28 mouse cellular contexts compared by ENCODE assay signal in the genomic region with DNA sequence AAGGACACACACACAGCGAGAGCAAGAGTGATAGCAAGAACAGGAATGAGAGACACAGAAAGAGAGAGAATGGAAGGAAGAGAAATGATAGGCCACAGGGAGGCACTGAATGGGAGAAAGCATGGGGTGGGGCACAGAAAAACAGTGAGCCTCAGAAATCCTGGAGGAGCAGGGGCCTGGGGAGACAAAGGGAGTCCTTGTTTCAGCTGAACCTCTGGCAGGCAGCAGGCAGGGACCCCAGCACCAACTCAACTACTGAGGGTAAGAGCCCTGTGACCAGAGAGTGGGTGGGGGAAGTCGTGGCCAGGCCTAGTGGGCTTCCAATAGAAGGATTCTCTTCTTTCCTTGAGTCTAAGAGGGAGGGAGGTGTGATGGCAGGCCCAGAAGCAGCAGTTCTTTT. TPM values are rescaled to one million over a fixed set of nuclear protein-coding genes. Genes with fewer than 3 reads are reported as not detected.
DNase-seq lines count a peak whose midpoint lies in the region; ATAC-seq and TF ChIP-seq lines count a peak whose summit lies in the region.
"Had no signal": no experiment of that assay in that cellular context is flagged by ENCODE, and none has a peak within 500 bp of the region (broad histone marks: within the 10 kb centered on the region; RNA-seq: fewer than 3 reads in every experiment).

No protein-coding gene starts in this region.

- no peak overlapping the region for H3K4me3 ChIP-seq in embryonic facial prominence, embryonic 14.5 days (ENCODE audit: low read depth, low read length)
- no peak overlapping the region for H3K4me3 ChIP-seq in embryonic facial prominence, embryonic 10.5 days
- H3K4me3 ChIP-seq in hindbrain, embryonic 12.5 days: no peak overlapping the region
- H3K4me3 ChIP-seq in hindbrain, postnatal 0 days (ENCODE audit: low read length): no peak overlapping the region
- no peak overlapping the region for H3K4me3 ChIP-seq in midbrain, embryonic 11.5 days (ENCODE audit: low read depth, low read length)
- no peak overlapping the region for H3K4me3 ChIP-seq in midbrain, embryonic 15.5 days
- H3K4me3 ChIP-seq in limb, embryonic 10.5 days: no peak overlapping the region
- H3K4me3 ChIP-seq: embryonic facial prominence, embryonic 15.5 days; heart, embryonic 12.5 days; midbrain, embryonic 12.5 days had no signal

- WGBS in embryonic facial prominence, embryonic 14.5 days: 49% methylated on average over 2 of the region's 2 CpGs
- WGBS in embryonic facial prominence, embryonic 10.5 days: 44% methylated on average over 2 of the region's 2 CpGs
- WGBS in hindbrain, embryonic 12.5 days: 57% methylated on average over 2 of the region's 2 CpGs
- WGBS in hindbrain, postnatal 0 days: 58% methylated on average over 2 of the region's 2 CpGs
- WGBS in midbrain, embryonic 11.5 days: 48% methylated on average over 2 of the region's 2 CpGs
- WGBS in midbrain, embryonic 15.5 days: 67% methylated on average over 2 of the region's 2 CpGs
- 77% methylated on average over 2 of the region's 2 CpGs for WGBS in limb, embryonic 10.5 days

- 0 out of 2 replicates have a peak, but pooled peaks have one; percentile 50 for ATAC-seq in embryonic facial prominence, embryonic 14.5 days (ENCODE audit: low read depth)
- no peak for ATAC-seq in hindbrain, embryonic 12.5 days (ENCODE audit: low FRiP score)
- no peak for ATAC-seq in hindbrain, postnatal 0 days
- no peak for ATAC-seq in midbrain, embryonic 11.5 days (ENCODE audit: low FRiP score)
- ATAC-seq in midbrain, embryonic 15.5 days (replicated peaks): no peak
- ATAC-seq: forebrain, embryonic 14.5 days; intestine, postnatal 0 days had no signal

- peak; percentile 41 for DNase-seq in embryonic facial prominence, embryonic 14.5 days (ENCODE audit: low spot score)
- DNase-seq in embryonic facial prominence, embryonic 10.5 days (ENCODE audit: low spot score): no peak
- DNase-seq in hindbrain, postnatal 0 days (ENCODE audit: low spot score): no peak
- no peak for DNase-seq in midbrain, embryonic 11.5 days (ENCODE audit: low spot score, missing footprints)
- no peak for DNase-seq in limb, embryonic 10.5 days (ENCODE audit: low spot score)
- no peak for DNase-seq in Muller cell, postnatal 12 days (ENCODE audit: inconsistent ontology term)
- DNase-seq: adrenal gland, postnatal 10 days; cerebellum, adult 11-12 months; cerebellum, postnatal 10 days; gastrocnemius, postnatal 14 days; kidney, adult 9 months; kidney, postnatal 10 days; layer of hippocampus, postnatal 36 days; left cerebral cortex, postnatal 4 days; liver; lung, adult 2 months; lung, postnatal 10 days; thymus, adult 2 months; thymus, postnatal 4 days had no signal

- no peak for TF ChIP-seq CTCF in hindbrain, postnatal 0 days (IDR thresholded peaks at IDR 0.05; ENCODE audit: low read depth)

- H3K9me3 ChIP-seq in embryonic facial prominence, embryonic 14.5 days (ENCODE audit: control insufficient read depth, low read length): no peaks in the 10 kb centered on the region
- H3K9me3 ChIP-seq in embryonic facial prominence, embryonic 10.5 days: no peaks in the 10 kb centered on the region
- H3K9me3 ChIP-seq in hindbrain, embryonic 12.5 days (replicated peaks): no peaks in the 10 kb centered on the region
- no peaks in the 10 kb centered on the region for H3K9me3 ChIP-seq in hindbrain, postnatal 0 days (ENCODE audit: low read length)
- no peaks in the 10 kb centered on the region for H3K9me3 ChIP-seq in midbrain, embryonic 11.5 days (ENCODE audit: control insufficient read depth, low read length)
- no peaks in the 10 kb centered on the region for H3K9me3 ChIP-seq in midbrain, embryonic 15.5 days
- no peaks in the 10 kb centered on the region for H3K9me3 ChIP-seq in limb, embryonic 10.5 days (replicated peaks)
- H3K9me3 ChIP-seq: embryonic facial prominence, embryonic 15.5 days; midbrain, embryonic 12.5 days had no signal

- H3K4me1 ChIP-seq in embryonic facial prominence, embryonic 14.5 days (ENCODE audit: control insufficient read depth, insufficient read depth, low read length): no peaks in the 10 kb centered on the region
- H3K4me1 ChIP-seq in embryonic facial prominence, embryonic 10.5 days: peaks cover 10% of the 10 kb centered on the region
- H3K4me1 ChIP-seq in hindbrain, embryonic 12.5 days: peaks cover 8% of the 10 kb centered on the region
- no peaks in the 10 kb centered on the region for H3K4me1 ChIP-seq in hindbrain, postnatal 0 days (ENCODE audit: insufficient read depth, low read length)
- H3K4me1 ChIP-seq in midbrain, embryonic 11.5 days (ENCODE audit: control insufficient read depth, insufficient read depth, low read length): no peaks in the 10 kb centered on the region
- H3K4me1 ChIP-seq in midbrain, embryonic 15.5 days: no peaks in the 10 kb centered on the region
- H3K4me1 ChIP-seq in limb, embryonic 10.5 days: peaks cover 15% of the 10 kb centered on the region; the same call in 1 of the 2 replicates
- H3K4me1 ChIP-seq: embryonic facial prominence, embryonic 15.5 days; heart, embryonic 12.5 days had no signal

- no peaks in the 10 kb centered on the region for H3K27me3 ChIP-seq in embryonic facial prominence, embryonic 14.5 days (replicated peaks; ENCODE audit: control insufficient read depth, insufficient read depth, low read length)
- H3K27me3 ChIP-seq in embryonic facial prominence, embryonic 10.5 days (replicated peaks; ENCODE audit: low read depth, poor library complexity, severe bottlenecking): no peaks in the 10 kb centered on the region
- H3K27me3 ChIP-seq in hindbrain, embryonic 12.5 days: no peaks in the 10 kb centered on the region
- no peaks in the 10 kb centered on the region for H3K27me3 ChIP-seq in hindbrain, postnatal 0 days (ENCODE audit: insufficient read depth, low read length)
- no peaks in the 10 kb centered on the region for H3K27me3 ChIP-seq in midbrain, embryonic 11.5 days (ENCODE audit: control insufficient read depth, insufficient read depth, low read length)
- no peaks in the 10 kb centered on the region for H3K27me3 ChIP-seq in midbrain, embryonic 15.5 days (replicated peaks)
- H3K27me3 ChIP-seq in limb, embryonic 10.5 days (ENCODE audit: low read depth, poor library complexity, severe bottlenecking): no peaks in the 10 kb centered on the region
- H3K27me3 ChIP-seq: embryonic facial prominence, embryonic 15.5 days; midbrain, embryonic 12.5 days had no signal

- H3K27ac ChIP-seq in embryonic facial prominence, embryonic 14.5 days (replicated peaks; ENCODE audit: low read depth, low read length): no peak overlapping the region
- H3K27ac ChIP-seq in embryonic facial prominence, embryonic 10.5 days (replicated peaks): no peak overlapping the region; the same call in 1 of the 2 replicates
- peak overlapping the region; percentile 9; the same call in 1 of the 2 replicates for H3K27ac ChIP-seq in hindbrain, embryonic 12.5 days
- no peak overlapping the region for H3K27ac ChIP-seq in hindbrain, postnatal 0 days
- H3K27ac ChIP-seq in midbrain, embryonic 11.5 days (ENCODE audit: low read depth, low read length): 0 out of 2 replicates have a peak overlapping the region, but pooled peaks have one; percentile 25
- no peak overlapping the region for H3K27ac ChIP-seq in midbrain, embryonic 15.5 days
- peak overlapping the region; percentile 12; the same call in 1 of the 2 replicates for H3K27ac ChIP-seq in limb, embryonic 10.5 days
- H3K27ac ChIP-seq: embryonic facial prominence, embryonic 15.5 days; liver, embryonic 14.5 days; macrophage; midbrain, embryonic 12.5 days had no signal

- no peak overlapping the region for H3K4me2 ChIP-seq in embryonic facial prominence, embryonic 14.5 days (ENCODE audit: low read depth, low read length)
- H3K4me2 ChIP-seq in hindbrain, embryonic 12.5 days (replicated peaks): no peak overlapping the region
- no peak overlapping the region for H3K4me2 ChIP-seq in hindbrain, postnatal 0 days (ENCODE audit: low read depth, low read length)
- no peak overlapping the region for H3K4me2 ChIP-seq in midbrain, embryonic 11.5 days
- H3K4me2 ChIP-seq in midbrain, embryonic 15.5 days: no peak overlapping the region
- H3K4me2 ChIP-seq: embryonic facial prominence, embryonic 15.5 days; heart, embryonic 12.5 days; midbrain, embryonic 12.5 days had no signal

- H3K9ac ChIP-seq in embryonic facial prominence, embryonic 14.5 days (ENCODE audit: low read depth, low read length): no peak overlapping the region
- H3K9ac ChIP-seq in hindbrain, embryonic 12.5 days: no peak overlapping the region
- H3K9ac ChIP-seq in hindbrain, postnatal 0 days (replicated peaks; ENCODE audit: low read length): no peak overlapping the region
- H3K9ac ChIP-seq in midbrain, embryonic 11.5 days (ENCODE audit: low read length): no peak overlapping the region
- no peak overlapping the region for H3K9ac ChIP-seq in midbrain, embryonic 15.5 days
- H3K9ac ChIP-seq: embryonic facial prominence, embryonic 15.5 days; heart, embryonic 12.5 days; liver, embryonic 14.5 days; midbrain, embryonic 12.5 days had no signal

- no peaks in the 10 kb centered on the region for H3K36me3 ChIP-seq in embryonic facial prominence, embryonic 14.5 days (ENCODE audit: control insufficient read depth, insufficient read depth, low read length)
- no peaks in the 10 kb centered on the region for H3K36me3 ChIP-seq in embryonic facial prominence, embryonic 10.5 days (replicated peaks)
- H3K36me3 ChIP-seq in hindbrain, embryonic 12.5 days: no peaks in the 10 kb centered on the region
- H3K36me3 ChIP-seq in hindbrain, postnatal 0 days (ENCODE audit: insufficient read depth, low read length): no peaks in the 10 kb centered on the region
- no peaks in the 10 kb centered on the region for H3K36me3 ChIP-seq in midbrain, embryonic 11.5 days (ENCODE audit: control insufficient read depth, insufficient read depth, low read length)
- no peaks in the 10 kb centered on the region for H3K36me3 ChIP-seq in midbrain, embryonic 15.5 days (replicated peaks)
- H3K36me3 ChIP-seq in limb, embryonic 10.5 days: no peaks in the 10 kb centered on the region
- H3K36me3 ChIP-seq: embryonic facial prominence, embryonic 15.5 days; heart, embryonic 12.5 days; midbrain, embryonic 12.5 days had no signal

RNA-seq across cellular contexts. Expression of gene Mvb12b, which starts 54.3 kb away (rescaled TPM):
- polyA plus RNA-seq in embryonic facial prominence, embryonic 14.5 days (2014; fragmentation: Nextera tagmentation; extraction: Ambion mirVana): 14.1 and 16.3 TPM in 2 replicates
- polyA plus RNA-seq in embryonic facial prominence, embryonic 10.5 days (2016; fragmentation: Nextera tagmentation; extraction: Ambion mirVana): 14.4 and 16.1 TPM in 2 replicates
- polyA plus RNA-seq in hindbrain, embryonic 12.5 days (2016; fragmentation: Nextera tagmentation; extraction: Ambion mirVana): 58.9 and 61.5 TPM in 2 replicates
- 134 and 142 TPM in 2 replicates for total RNA-seq in hindbrain, postnatal 0 days (2014; rRNA removed)
- 55.4 and 64.1 TPM in 2 replicates for polyA plus RNA-seq in hindbrain, postnatal 0 days (2015; fragmentation: Nextera tagmentation; extraction: Ambion mirVana)
- 36.6 and 38.1 TPM in 2 replicates for polyA plus RNA-seq in midbrain, embryonic 11.5 days (2014; fragmentation: Nextera tagmentation; extraction: Ambion mirVana)
- polyA plus RNA-seq in midbrain, embryonic 15.5 days (2015; fragmentation: Nextera tagmentation; extraction: Ambion mirVana): 67.0 and 69.2 TPM in 2 replicates
- 15.0 and 17.5 TPM in 2 replicates for polyA plus RNA-seq in limb, embryonic 10.5 days (2016; fragmentation: Nextera tagmentation; extraction: Ambion mirVana)

Comparison
In these comparisons a context has a peak if more than half of its experiments do, and no peak if none do; other contexts are left out.
1. H3K27ac ChIP-seq: peak in hindbrain, embryonic 12.5 days (single experiment), midbrain, embryonic 11.5 days (single experiment) and limb, embryonic 10.5 days (single experiment); none in embryonic facial prominence, embryonic 14.5 days (single experiment), embryonic facial prominence, embryonic 10.5 days (single experiment), hindbrain, postnatal 0 days (single experiment) and midbrain, embryonic 15.5 days (single experiment).